Mouse (Mus musculus): ENCODE data around the gene Eif3l. TPM values are rescaled to one million over a fixed set of nuclear protein-coding genes. Genes with fewer than 3 reads are reported as not detected.
A peak's percentile ranks its signal among the peaks of the same experiment; 100 is the strongest.

The Eif3l gene
- polyA plus RNA-seq, 2 experiments = 104 to 130 TPM

DNA sequence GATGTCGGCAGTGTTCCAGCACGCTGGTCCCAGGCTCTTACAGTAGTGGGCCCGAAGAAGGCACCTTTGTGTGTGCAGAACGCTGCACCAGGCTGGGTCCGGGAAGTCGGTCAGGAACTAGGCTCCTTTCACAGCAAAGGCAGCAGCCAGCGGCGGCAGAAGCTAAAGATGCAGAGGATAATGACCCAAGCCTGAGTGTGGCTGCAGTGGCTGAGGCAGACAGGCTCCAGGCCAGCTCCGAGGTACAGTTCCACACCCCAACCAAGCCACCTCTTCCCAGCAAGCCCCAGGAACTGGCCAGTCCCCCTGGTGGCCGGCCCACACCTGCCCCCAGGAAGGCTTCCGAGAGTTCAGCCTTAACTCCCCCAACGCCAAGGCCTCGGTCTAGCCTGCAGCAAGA lies 47.6 kb downstream of the Eif3l start:
- ATAC-seq (ENCODE audit: insufficient read depth) = no peak
- WGBS (ENCODE audit: insufficient replicate concordance) = 78% methylated on average over 13 of the region's 13 CpGs
- no peak overlapping the region for H3K4me3 ChIP-seq (ENCODE audit: insufficient read depth in 1 of 2, low read depth in 2 of 2, low read length in 2 of 2)
- H3K4me2 ChIP-seq (ENCODE audit: low read depth) = no peak overlapping the region
- no peaks in the 10 kb centered on the region for H3K9me3 ChIP-seq (ENCODE audit: control insufficient read depth, low read length)
- no peaks in the 10 kb centered on the region for H3K4me1 ChIP-seq (replicated peaks; ENCODE audit: control insufficient read depth in 2 of 2, insufficient read depth in 2 of 2, low read length in 1 of 2)
- 0 out of 2 replicates have a peak, but pooled peaks have one; percentile 20 for TF ChIP-seq CTCF (IDR thresholded peaks at IDR 0.05; ENCODE audit: low read depth)
- no peak for TF ChIP-seq EP300 (IDR thresholded peaks at IDR 0.05; ENCODE audit: low read depth)
- H3K9ac ChIP-seq (replicated peaks) = no peak overlapping the region
- H3K27ac ChIP-seq = no peak overlapping the region
- no peaks in the 10 kb centered on the region for H3K36me3 ChIP-seq (replicated peaks; ENCODE audit: control insufficient read depth, insufficient read depth, low read depth)
- H3K27me3 ChIP-seq (ENCODE audit: control insufficient read depth, insufficient read depth, low read length) = no peaks in the 10 kb centered on the region
- DNase-seq (ENCODE audit: low read depth in 3 of 3, low spot score in 3 of 3) = no peak

DNA sequence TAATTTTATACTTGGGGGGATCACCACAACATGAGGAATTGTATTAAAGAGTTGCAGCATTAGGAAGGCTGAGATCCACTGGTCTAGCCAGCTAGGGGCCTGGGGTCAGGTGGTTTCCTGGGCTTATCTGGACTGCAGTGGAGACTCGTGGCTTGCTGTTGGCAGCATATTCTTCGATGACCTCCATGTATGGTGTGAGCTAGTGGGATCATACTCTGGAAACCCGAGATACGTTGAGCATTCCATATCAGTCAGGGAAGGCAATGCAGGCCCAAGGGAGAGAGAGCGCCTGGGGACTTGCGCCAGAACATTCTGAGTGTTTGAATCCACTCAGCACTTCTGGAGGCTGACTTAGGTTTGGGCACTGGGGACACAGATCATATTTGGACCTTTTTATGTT lies 48.8 kb downstream of the Eif3l start:
- ATAC-seq (ENCODE audit: insufficient read depth) (no peak), DNase-seq (ENCODE audit: low read depth in 3 of 3, low spot score in 3 of 3) (no peak)
- H3K36me3 ChIP-seq (replicated peaks; ENCODE audit: control insufficient read depth, insufficient read depth, low read depth) = no peaks in the 10 kb centered on the region
- H3K9ac ChIP-seq (replicated peaks) = no peak overlapping the region
- no peaks in the 10 kb centered on the region for H3K9me3 ChIP-seq (ENCODE audit: control insufficient read depth, low read length)
- no peaks in the 10 kb centered on the region for H3K27me3 ChIP-seq (ENCODE audit: control insufficient read depth, insufficient read depth, low read length)
- H3K27ac ChIP-seq = no peak overlapping the region
- TF ChIP-seq CTCF (IDR thresholded peaks at IDR 0.05; ENCODE audit: low read depth) (no peak), EP300 (IDR thresholded peaks at IDR 0.05; ENCODE audit: low read depth) (no peak)
- H3K4me1 ChIP-seq (replicated peaks; ENCODE audit: control insufficient read depth in 2 of 2, insufficient read depth in 2 of 2, low read length in 1 of 2) = no peaks in the 10 kb centered on the region
- WGBS (ENCODE audit: insufficient replicate concordance) = 62% methylated on average over 6 of the region's 6 CpGs
- H3K4me2 ChIP-seq (ENCODE audit: low read depth) = no peak overlapping the region
- no peak overlapping the region for H3K4me3 ChIP-seq (ENCODE audit: insufficient read depth in 1 of 2, low read depth in 2 of 2, low read length in 2 of 2)

DNA sequence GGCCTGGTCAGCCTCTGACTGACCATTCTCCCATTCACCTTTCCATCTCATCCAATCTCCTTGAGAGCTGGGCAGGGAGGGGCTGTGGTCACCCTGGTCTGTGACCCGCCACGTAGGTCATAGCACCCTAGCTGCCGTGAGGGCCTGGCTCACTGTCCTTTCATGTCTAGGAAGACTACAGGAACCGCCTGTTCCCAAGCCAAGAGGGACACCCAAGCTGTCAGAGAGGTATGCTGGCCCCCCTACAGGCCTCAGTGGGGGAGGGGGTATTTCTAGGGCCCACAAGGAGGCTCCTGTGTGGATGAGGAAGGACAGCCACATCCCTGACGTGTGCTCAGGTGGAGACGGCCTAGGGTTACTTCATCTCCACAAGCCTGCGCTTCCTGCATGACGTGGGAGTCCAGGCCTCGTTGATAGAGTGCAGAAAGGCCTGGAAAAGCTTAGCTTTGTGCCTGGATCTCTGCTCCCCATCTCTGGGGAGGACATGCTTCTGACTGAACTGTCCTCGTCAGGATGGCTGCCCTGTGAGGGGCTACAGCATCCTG lies 49.4 kb downstream of the Eif3l start:
- Histone ChIP-seq H3K9ac (replicated peaks) (no peak overlapping the region), H3K27me3 (ENCODE audit: control insufficient read depth, insufficient read depth, low read length) (no peaks in the 10 kb centered on the region), H3K36me3 (replicated peaks; ENCODE audit: control insufficient read depth, insufficient read depth, low read depth) (no peaks in the 10 kb centered on the region), H3K9me3 (ENCODE audit: control insufficient read depth, low read length) (no peaks in the 10 kb centered on the region), H3K4me2 (ENCODE audit: low read depth) (no peak overlapping the region), H3K4me1 (replicated peaks; ENCODE audit: control insufficient read depth in 2 of 2, insufficient read depth in 2 of 2, low read length in 1 of 2) (no peaks in the 10 kb centered on the region), H3K4me3 (ENCODE audit: insufficient read depth in 1 of 2, low read depth in 2 of 2, low read length in 2 of 2) (no peak overlapping the region), H3K27ac (no peak overlapping the region)
- DNase-seq (ENCODE audit: low read depth in 3 of 3, low spot score in 3 of 3) = no peak
- no peak for ATAC-seq (ENCODE audit: insufficient read depth)
- 67% methylated on average over 10 of the region's 10 CpGs for WGBS (ENCODE audit: insufficient replicate concordance)
- no peak for TF ChIP-seq EP300 (IDR thresholded peaks at IDR 0.05; ENCODE audit: low read depth)
- TF ChIP-seq CTCF (IDR thresholded peaks at IDR 0.05; ENCODE audit: low read depth) = no peak

DNA sequence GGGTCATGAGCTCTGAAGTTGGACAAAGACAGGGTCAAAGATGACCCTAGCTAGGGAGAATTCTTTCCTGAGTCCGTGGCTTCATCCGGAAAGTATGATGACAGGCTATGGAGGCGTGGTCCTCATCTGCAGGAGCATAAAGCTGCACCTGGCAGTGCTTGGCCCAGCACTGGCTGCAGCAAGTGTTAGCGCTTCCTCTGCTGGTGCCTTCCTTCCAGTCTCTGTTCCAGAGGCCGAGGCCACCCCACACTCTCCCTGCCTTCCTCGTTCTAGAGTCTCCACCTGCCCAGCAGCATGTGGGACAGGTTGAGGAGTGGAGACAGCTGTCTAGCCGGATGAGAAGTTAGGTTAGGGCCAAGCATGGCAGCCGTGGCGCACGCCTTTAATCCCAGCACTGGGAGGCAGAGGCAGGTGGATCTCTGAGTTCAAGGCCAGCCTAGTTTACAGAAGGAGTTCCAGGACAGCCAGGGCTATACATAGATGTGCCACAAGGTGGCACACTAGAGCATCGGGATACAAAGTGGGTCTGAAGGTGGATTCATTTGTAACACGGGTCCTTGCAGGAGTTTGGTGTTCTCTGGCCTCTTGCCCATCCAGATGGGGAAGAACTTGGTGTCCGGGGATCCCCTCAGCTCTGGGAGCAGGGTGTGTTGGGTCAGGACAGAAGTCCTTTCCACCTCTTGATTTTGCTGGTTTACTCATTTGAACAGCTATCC lies 51.4 kb downstream of the Eif3l start:
- WGBS (ENCODE audit: insufficient replicate concordance) = 64% methylated on average over 13 of the region's 13 CpGs

DNA sequence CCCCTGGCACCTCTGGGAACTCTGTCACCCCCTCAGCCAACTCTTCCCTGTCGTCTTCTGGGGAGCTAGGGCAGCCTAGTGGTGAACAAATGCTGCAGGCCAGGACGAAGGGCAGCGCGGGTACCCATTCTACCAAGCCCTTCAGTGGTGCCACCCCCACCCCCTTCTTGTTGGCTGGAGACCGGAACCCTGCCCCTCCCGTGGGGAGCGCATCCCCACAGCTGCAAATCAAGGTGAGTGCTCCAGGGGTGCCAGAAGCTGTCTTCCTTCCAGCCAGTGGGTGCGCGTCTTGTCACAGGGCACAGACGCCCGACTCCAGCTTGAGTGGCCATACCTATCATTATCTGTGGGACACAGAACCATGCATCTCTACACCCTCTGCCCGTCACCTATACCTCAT lies 52.1 kb downstream of the Eif3l start:
- no peak overlapping the region for H3K9ac ChIP-seq (replicated peaks)
- no peaks in the 10 kb centered on the region for H3K9me3 ChIP-seq (ENCODE audit: control insufficient read depth, low read length)
- no peak overlapping the region for H3K4me3 ChIP-seq (ENCODE audit: insufficient read depth in 1 of 2, low read depth in 2 of 2, low read length in 2 of 2)
- DNase-seq (ENCODE audit: low read depth in 3 of 3, low spot score in 3 of 3) = no peak
- H3K36me3 ChIP-seq (replicated peaks; ENCODE audit: control insufficient read depth, insufficient read depth, low read depth) = no peaks in the 10 kb centered on the region
- no peak overlapping the region for H3K27ac ChIP-seq
- H3K27me3 ChIP-seq (ENCODE audit: control insufficient read depth, insufficient read depth, low read length) = no peaks in the 10 kb centered on the region
- 79% methylated on average over 12 of the region's 12 CpGs for WGBS (ENCODE audit: insufficient replicate concordance)
- TF ChIP-seq EP300 (IDR thresholded peaks at IDR 0.05; ENCODE audit: low read depth) (no peak), CTCF (IDR thresholded peaks at IDR 0.05; ENCODE audit: low read depth) (no peak)
- no peak for ATAC-seq (ENCODE audit: insufficient read depth)
- H3K4me2 ChIP-seq (ENCODE audit: low read depth) = no peak overlapping the region
- H3K4me1 ChIP-seq (replicated peaks; ENCODE audit: control insufficient read depth in 2 of 2, insufficient read depth in 2 of 2, low read length in 1 of 2) = no peaks in the 10 kb centered on the region

More for the DNA sequence above, 51.4 kb downstream of the Eif3l start:
- H3K36me3 ChIP-seq (replicated peaks; ENCODE audit: control insufficient read depth, insufficient read depth, low read depth) = no peaks in the 10 kb centered on the region
- H3K4me3 ChIP-seq (ENCODE audit: insufficient read depth in 1 of 2, low read depth in 2 of 2, low read length in 2 of 2) = no peak overlapping the region
- no peaks in the 10 kb centered on the region for H3K9me3 ChIP-seq (ENCODE audit: control insufficient read depth, low read length)
- ATAC-seq (ENCODE audit: insufficient read depth) (no peak), DNase-seq (ENCODE audit: low read depth in 3 of 3, low spot score in 3 of 3) (no peak)
- H3K9ac ChIP-seq (replicated peaks) = no peak overlapping the region
- H3K27me3 ChIP-seq (ENCODE audit: control insufficient read depth, insufficient read depth, low read length) = no peaks in the 10 kb centered on the region
- TF ChIP-seq EP300 (IDR thresholded peaks at IDR 0.05; ENCODE audit: low read depth) (no peak), CTCF (IDR thresholded peaks at IDR 0.05; ENCODE audit: low read depth) (peak; percentile 88)
- H3K4me1 ChIP-seq (replicated peaks; ENCODE audit: control insufficient read depth in 2 of 2, insufficient read depth in 2 of 2, low read length in 1 of 2) = no peaks in the 10 kb centered on the region
- no peak overlapping the region for H3K27ac ChIP-seq
- no peak overlapping the region for H3K4me2 ChIP-seq (ENCODE audit: low read depth)

Data from liver, embryonic 14.5 days (tissue).